Mouse (Mus musculus) ES-Bruce4 (cell line): ENCODE results near the gene Nrp1. TPM values are rescaled to one million over a fixed set of nuclear protein-coding genes. Genes with fewer than 3 reads are reported as not detected.

Experiments used
- H3K27ac ChIP-seq: 2 replicates; pipeline ENCODE4 v1.5.1; 2012; ENCODE audit warnings: low read length, inconsistent platforms; ENCODE audit not compliant: insufficient read depth
- H3K27me3 ChIP-seq: 2 replicates; pipeline ENCODE4 v1.6.1; 2012; ENCODE audit warnings: mild to moderate bottlenecking, low read length, inconsistent platforms; ENCODE audit not compliant: control insufficient read depth, poor library complexity, insufficient read depth, severe bottlenecking
- H3K36me3 ChIP-seq: 2 replicates; pipeline ENCODE4 v1.6.1; 2012; ENCODE audit warnings: inconsistent platforms, mild to moderate bottlenecking, low read length, moderate library complexity; ENCODE audit not compliant: control insufficient read depth, poor library complexity, insufficient read depth, severe bottlenecking
- H3K4me1 ChIP-seq: one replicate; pipeline ENCODE4 v1.8.1; 2011; ENCODE audit warnings: low read length; ENCODE audit not compliant: control insufficient read depth, insufficient read depth
- H3K4me3 ChIP-seq: 2 replicates; pipeline ENCODE4 v1.5.1; 2011; ENCODE audit warnings: low read depth, mild to moderate bottlenecking, low read length
- H3K9ac ChIP-seq: 2 replicates; pipeline ENCODE4 v1.6.1; 2012; ENCODE audit warnings: low read depth, mild to moderate bottlenecking, inconsistent platforms; ENCODE audit not compliant: poor library complexity, severe bottlenecking
- H3K9me3 ChIP-seq: replicated peaks from 2 replicates; pipeline ENCODE4 v1.6.1; 2012; ENCODE audit warnings: mild to moderate bottlenecking, low read length, inconsistent platforms; ENCODE audit not compliant: control insufficient read depth, poor library complexity, insufficient read depth, severe bottlenecking
- CTCF ChIP-seq: IDR thresholded peaks from one replicate; pipeline ENCODE4 v1.8.1; 2011; ENCODE audit warnings: low read depth, low read length
- EP300 ChIP-seq: IDR thresholded peaks from 2 replicates; pipeline ENCODE4 v1.6.1; 2011; ENCODE audit warnings: low read depth, low read length; ENCODE audit not compliant: insufficient read depth
- POLR2A ChIP-seq: IDR thresholded peaks from one replicate; pipeline ENCODE4 v1.8.1; 2011; ENCODE audit warnings: low read length; ENCODE audit not compliant: insufficient read depth
- polyA plus RNA-seq: library from polyadenylated mRNA; stranded (reverse); fragments of >200 nt; gene quantifications from 2 replicates; pipeline ENCODE4 v1.2.4, GENCODE M21; 2011; ENCODE audit warnings: low read depth; ENCODE audit not compliant: missing spikeins, insufficient read depth, insufficient read length

Nrp1 gene
- polyA plus RNA-seq, 1 experiment, result 0.40 TPM

GRCm38 (mm10) chr8:128338951-128339350 lies 19.5 kb upstream of the Nrp1 start:
- H3K4me1 ChIP-seq, result no peaks in the 10 kb centered on the region
- no peaks in the 10 kb centered on the region for H3K36me3 ChIP-seq
- H3K4me3 ChIP-seq, result no peak overlapping the region
- no peak overlapping the region for H3K9ac ChIP-seq
- H3K27me3 ChIP-seq, result no peaks in the 10 kb centered on the region; the same call in 1 of the 2 replicates
- no peak overlapping the region for H3K27ac ChIP-seq
- H3K9me3 ChIP-seq, result no peaks in the 10 kb centered on the region
- TF ChIP-seq POLR2A (no peak), CTCF (no peak), EP300 (no peak)

GRCm38 (mm10) chr8:128339521-128339920 lies 18.9 kb upstream of the Nrp1 start:
- Histone ChIP-seq H3K27me3 (no peaks in the 10 kb centered on the region; the same call in 1 of the 2 replicates), H3K9ac (no peak overlapping the region), H3K4me1 (no peaks in the 10 kb centered on the region), H3K36me3 (no peaks in the 10 kb centered on the region), H3K9me3 (no peaks in the 10 kb centered on the region), H3K27ac (no peak overlapping the region), H3K4me3 (no peak overlapping the region)
- no peak for TF ChIP-seq CTCF
- TF ChIP-seq EP300, result no peak
- no peak for TF ChIP-seq POLR2A

GRCm38 (mm10) chr8:128350405-128350804 lies 8.0 kb upstream of the Nrp1 start:
- no peak for TF ChIP-seq CTCF
- TF ChIP-seq POLR2A, result no peak
- no peak for TF ChIP-seq EP300
- H3K9ac ChIP-seq, result no peak overlapping the region
- no peaks in the 10 kb centered on the region for H3K9me3 ChIP-seq
- H3K27ac ChIP-seq, result no peak overlapping the region
- H3K36me3 ChIP-seq, result no peaks in the 10 kb centered on the region
- H3K4me3 ChIP-seq, result no peak overlapping the region
- no peaks in the 10 kb centered on the region for H3K4me1 ChIP-seq
- no peaks in the 10 kb centered on the region for H3K27me3 ChIP-seq

GRCm38 (mm10) chr8:128351211-128351610 lies 7.2 kb upstream of the Nrp1 start:
- H3K9ac ChIP-seq, result no peak overlapping the region
- H3K36me3 ChIP-seq, result no peaks in the 10 kb centered on the region
- TF ChIP-seq CTCF (no peak), POLR2A (no peak), EP300 (no peak)
- H3K9me3 ChIP-seq, result no peaks in the 10 kb centered on the region
- no peak overlapping the region for H3K4me3 ChIP-seq
- no peaks in the 10 kb centered on the region for H3K4me1 ChIP-seq
- no peaks in the 10 kb centered on the region for H3K27me3 ChIP-seq
- H3K27ac ChIP-seq, result no peak overlapping the region

GRCm38 (mm10) chr8:128352821-128353220 lies 5.6 kb upstream of the Nrp1 start:
- H3K9me3 ChIP-seq, result no peaks in the 10 kb centered on the region
- no peaks in the 10 kb centered on the region for H3K4me1 ChIP-seq

GRCm38 (mm10) chr8:128353999-128354398 lies 4.4 kb upstream of the Nrp1 start:
- TF ChIP-seq POLR2A, result no peak
- TF ChIP-seq CTCF, result no peak
- TF ChIP-seq EP300, result no peak
- H3K4me1 ChIP-seq, result no peaks in the 10 kb centered on the region
- H3K9me3 ChIP-seq, result no peaks in the 10 kb centered on the region
- H3K27me3 ChIP-seq, result peaks cover 4% of the 10 kb centered on the region
- H3K36me3 ChIP-seq, result no peaks in the 10 kb centered on the region
- H3K9ac ChIP-seq, result no peak overlapping the region
- no peak overlapping the region for H3K4me3 ChIP-seq
- no peak overlapping the region for H3K27ac ChIP-seq

More at GRCm38 (mm10) chr8:128352821-128353220, 5.6 kb upstream of the Nrp1 start:
- H3K27ac ChIP-seq, result no peak overlapping the region
- H3K9ac ChIP-seq, result no peak overlapping the region
- H3K36me3 ChIP-seq, result no peaks in the 10 kb centered on the region
- no peak overlapping the region for H3K4me3 ChIP-seq
- TF ChIP-seq EP300, result no peak
- TF ChIP-seq CTCF, result no peak
- no peak for TF ChIP-seq POLR2A
- H3K27me3 ChIP-seq, result no peaks in the 10 kb centered on the region; the same call in none of the 2 replicates
